Mouse (Mus musculus): ENCODE measurements around the gene Rsrp1. TPM values are rescaled to one million over a fixed set of nuclear protein-coding genes. Genes with fewer than 3 reads are reported as not detected.

Rsrp1 gene
- total and polyA plus RNA-seq, 3 experiments, result 137 to 192 (median 175) TPM

- H3K79me2 ChIP-seq (replicated peaks; ENCODE audit: control insufficient read depth, insufficient read depth, low read length), result no peaks in the 10 kb centered on the region
- H3K4me1 ChIP-seq (ENCODE audit: control insufficient read depth, insufficient read depth, low read length), result no peaks in the 10 kb centered on the region
- no peak overlapping the region for H3K27ac ChIP-seq
- WGBS, result 44% methylated on average over 14 of the region's 14 CpGs
- no peaks in the 10 kb centered on the region for H3K36me3 ChIP-seq (ENCODE audit: control insufficient read depth, insufficient read depth, low read length)
- intact Hi-C loops (cut with DNase I), result no loop called here
- no peak for DNase-seq
- H3K9ac ChIP-seq (ENCODE audit: low read depth, low read length), result no peak overlapping the region
- no peaks in the 10 kb centered on the region for H3K27me3 ChIP-seq (ENCODE audit: control insufficient read depth, insufficient read depth, low read length)
- H3K4me3 ChIP-seq, result no peak overlapping the region
- TF ChIP-seq POLR2A (IDR thresholded peaks at IDR 0.05; ENCODE audit: insufficient read depth, low read depth, low read length) (no peak), EP300 (IDR thresholded peaks at IDR 0.05; ENCODE audit: insufficient read depth, low read depth, low read length) (no peak), CTCF (IDR thresholded peaks at IDR 0.05) (peak; percentile 31)
Observed at GRCm38 (mm10) chr4:134975261-134975928, 52.0 kb downstream of the Rsrp1 start.

GRCm38 (mm10) chr4:134975929-134976308, 52.5 kb downstream of the Rsrp1 start:
- intact Hi-C loops (cut with DNase I), result no loop called here
- Histone ChIP-seq H3K9ac (ENCODE audit: low read depth, low read length) (no peak overlapping the region), H3K79me2 (replicated peaks; ENCODE audit: control insufficient read depth, insufficient read depth, low read length) (no peaks in the 10 kb centered on the region), H3K4me1 (ENCODE audit: control insufficient read depth, insufficient read depth, low read length) (no peaks in the 10 kb centered on the region), H3K27me3 (ENCODE audit: control insufficient read depth, insufficient read depth, low read length) (no peaks in the 10 kb centered on the region), H3K4me3 (no peak overlapping the region), H3K27ac (no peak overlapping the region), H3K36me3 (ENCODE audit: control insufficient read depth, insufficient read depth, low read length) (no peaks in the 10 kb centered on the region)
- WGBS, result 83% methylated on average over 4 of the region's 4 CpGs
- TF ChIP-seq EP300 (IDR thresholded peaks at IDR 0.05; ENCODE audit: insufficient read depth, low read depth, low read length) (no peak), POLR2A (IDR thresholded peaks at IDR 0.05; ENCODE audit: insufficient read depth, low read depth, low read length) (no peak)
- no peak for DNase-seq

Other genes starting within 250 kb of the Rsrp1 start
- 10 to 100 TPM; 24.8 to 28.4 TPM for gene Man1c1, start 219.3 kb upstream of the Rsrp1 start, total RNA-seq (2021)
- gene Man1c1, start 219.3 kb upstream of the Rsrp1 start, polyA plus RNA-seq (2012; rRNA removed), result 14.1 and 17.6 TPM in 2 replicates
- 10 to 100 TPM; 11.5 to 12.6 TPM for gene Ldlrap1, start 155.6 kb upstream of the Rsrp1 start, total RNA-seq (2021)
- gene Ldlrap1, start 155.6 kb upstream of the Rsrp1 start, polyA plus RNA-seq (2012; rRNA removed), result 12.4 and 14.1 TPM in 2 replicates
- gene Maco1, start 70.2 kb upstream of the Rsrp1 start, total RNA-seq (2021), result 10 to 100 TPM; 16.9 to 23.4 TPM
- 5.5 and 9.2 TPM in 2 replicates for gene Maco1, start 70.2 kb upstream of the Rsrp1 start, polyA plus RNA-seq (2012; rRNA removed)
- gene Rhd, start 59.1 kb upstream of the Rsrp1 start, total RNA-seq (2021), result 1 to 10 TPM; 3.2 to 5.7 TPM
- gene Rhd, start 59.1 kb upstream of the Rsrp1 start, polyA plus RNA-seq (2012; rRNA removed), result 5.8 and 6.0 TPM in 2 replicates
- 10 to 100 TPM; 59.3 to 69.2 TPM for gene Tmem50a, start 8.6 kb upstream of the Rsrp1 start, total RNA-seq (2021)
- gene Tmem50a, start 8.6 kb upstream of the Rsrp1 start, polyA plus RNA-seq (2012; rRNA removed), result 81.8 and 106 TPM in 2 replicates
- gene Syf2, start 7.3 kb downstream of the Rsrp1 start, total RNA-seq (2021), result 10 to 100 TPM; 48.7 to 61.1 TPM
- 24.9 and 34.1 TPM in 2 replicates for gene Syf2, start 7.3 kb downstream of the Rsrp1 start, polyA plus RNA-seq (2012; rRNA removed)
- gene Runx3, start 197.1 kb downstream of the Rsrp1 start, total RNA-seq (2021), result 1 to 10 TPM in 1 of 2 experiments, under 1 TPM in 1; 0.97 to 1.2 TPM
- 0.15 and 0.39 TPM in 2 replicates for gene Runx3, start 197.1 kb downstream of the Rsrp1 start, polyA plus RNA-seq (2012; rRNA removed)

All from heart, adult 2 months (tissue).